Mouse (Mus musculus) thymus, adult 18-20 months (tissue): Measurements from ENCODE around the gene Dlk2.

ENCODE experiments used
- DNase-seq, 2 experiments: peaks; one replicate each; pipeline ENCODE4 v3.0.0; 2022; ENCODE audit warnings: mixed read lengths in 2 of 2

Dlk2 gene

DNA sequence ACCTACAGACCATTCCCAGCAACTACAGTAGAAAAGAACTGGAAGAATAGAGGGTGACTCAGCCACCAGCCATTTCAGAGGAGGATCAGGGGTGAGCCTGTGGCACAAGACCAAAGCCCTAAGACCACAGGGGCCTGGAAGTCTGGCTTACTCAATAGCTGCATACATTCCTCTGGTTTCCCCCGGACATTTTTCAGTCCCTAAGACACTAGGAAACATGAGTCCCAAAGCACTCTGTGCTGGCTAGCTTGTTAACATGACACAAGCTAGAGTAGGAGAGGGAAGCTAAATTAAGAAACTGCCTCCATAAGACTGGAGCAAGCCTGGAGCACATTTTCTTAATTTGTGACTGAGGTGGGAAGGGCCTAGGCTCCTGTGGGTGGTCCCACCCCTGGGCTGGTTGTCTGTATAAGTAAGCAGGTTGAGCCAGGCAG lies 23.4 kb upstream of the Dlk2 start:
- no peak for DNase-seq

- no peak for DNase-seq
Observed at GRCm38 (mm10) chr17:46274465-46274864, 22.8 kb upstream of the Dlk2 start.

GRCm38 (mm10) chr17:46275034-46275433 lies 22.2 kb upstream of the Dlk2 start:
- DNase-seq: no peak

GRCm38 (mm10) chr17:46275506-46275905 lies 21.7 kb upstream of the Dlk2 start:
- DNase-seq: no peak

GRCm38 (mm10) chr17:46277586-46277985 lies 19.6 kb upstream of the Dlk2 start:
- DNase-seq: no peak

DNA sequence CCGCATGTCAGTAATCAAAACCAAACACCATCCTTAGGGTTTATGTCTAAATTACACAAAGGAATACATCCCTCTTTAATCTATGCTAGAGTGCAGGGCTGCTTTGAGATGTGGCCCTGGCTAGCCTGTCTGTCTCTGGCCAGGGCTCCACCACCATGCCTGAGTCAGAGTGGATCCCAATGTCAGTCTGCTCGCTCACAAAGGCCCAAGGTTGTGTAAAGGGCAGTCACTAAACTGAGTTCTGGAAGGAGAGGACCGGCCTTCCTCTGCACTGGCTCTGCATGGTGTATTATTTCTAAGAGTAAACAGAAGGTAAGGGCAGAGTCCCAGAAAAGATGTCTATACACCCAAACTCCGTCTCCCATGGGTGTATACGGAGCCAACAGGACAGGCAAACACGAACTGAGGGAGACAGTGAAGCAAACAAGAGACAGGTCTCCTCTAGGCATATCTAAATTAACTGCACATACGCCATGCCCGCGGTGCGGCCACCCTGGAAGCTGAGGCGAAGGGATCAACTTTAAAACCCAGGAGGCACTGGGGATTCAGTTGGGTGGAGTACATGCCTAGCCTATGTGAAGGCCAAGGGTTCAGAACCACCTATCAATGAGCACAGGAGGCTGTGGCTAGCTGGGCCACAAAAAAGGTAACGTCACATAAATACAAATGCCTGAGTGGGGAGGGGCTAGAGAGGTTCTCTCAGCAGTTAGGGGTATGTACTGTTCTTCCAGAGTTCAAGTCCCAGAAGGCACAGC lies 19.0 kb upstream of the Dlk2 start:
- DNase-seq: no peak

- peak; percentile 67 to 70 for DNase-seq
Observed at GRCm38 (mm10) chr17:46282483-46283123, 14.6 kb upstream of the Dlk2 start, which contains the start of gene Tjap1. Gene Tjap1 (minus strand): TSS chr17:46283026.

DNA sequence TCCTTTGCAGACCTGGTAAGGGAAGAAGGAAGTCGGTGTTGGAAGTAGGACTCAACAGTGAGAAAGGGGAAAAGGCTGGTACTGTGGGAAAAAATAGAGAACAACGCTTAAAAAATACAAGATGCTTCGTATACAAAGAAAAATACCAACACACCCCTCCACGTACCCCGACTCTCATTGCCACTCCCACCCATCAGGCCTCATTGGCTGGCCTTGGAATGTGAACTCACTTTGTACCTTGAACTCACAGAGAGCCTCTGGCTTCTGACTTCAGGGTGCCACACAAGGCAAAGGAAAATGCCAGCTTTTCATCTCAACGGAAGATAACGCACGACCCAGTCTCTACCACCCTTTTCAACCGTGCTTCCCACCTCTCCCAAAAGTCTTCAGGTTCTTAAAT lies 14.1 kb upstream of the Dlk2 start:
- no peak for DNase-seq

GRCm38 (mm10) chr17:46283911-46284310 lies 13.3 kb upstream of the Dlk2 start:
- DNase-seq: peak in 1 of 2 experiments; percentile 57

DNA sequence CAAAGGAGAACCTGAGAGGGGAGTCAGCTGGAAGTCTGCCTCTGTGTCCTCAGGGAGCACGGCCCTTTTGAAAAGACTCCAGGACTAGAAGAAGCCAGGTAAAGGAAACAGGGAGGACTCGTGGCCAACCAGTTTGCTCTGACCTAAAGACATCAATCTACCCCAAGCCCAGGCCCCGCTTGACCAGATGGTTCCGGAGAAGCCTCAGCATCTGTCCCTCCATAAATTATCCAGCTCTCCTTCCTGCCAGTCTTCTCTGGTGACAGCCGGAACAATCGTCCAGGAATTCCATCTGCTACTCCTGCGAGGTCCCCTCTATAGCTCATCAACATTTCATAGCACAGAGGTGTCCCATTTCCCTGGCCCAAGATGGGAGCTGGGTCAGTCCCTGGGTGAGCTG lies 12.6 kb upstream of the Dlk2 start:
- DNase-seq: no peak

DNA sequence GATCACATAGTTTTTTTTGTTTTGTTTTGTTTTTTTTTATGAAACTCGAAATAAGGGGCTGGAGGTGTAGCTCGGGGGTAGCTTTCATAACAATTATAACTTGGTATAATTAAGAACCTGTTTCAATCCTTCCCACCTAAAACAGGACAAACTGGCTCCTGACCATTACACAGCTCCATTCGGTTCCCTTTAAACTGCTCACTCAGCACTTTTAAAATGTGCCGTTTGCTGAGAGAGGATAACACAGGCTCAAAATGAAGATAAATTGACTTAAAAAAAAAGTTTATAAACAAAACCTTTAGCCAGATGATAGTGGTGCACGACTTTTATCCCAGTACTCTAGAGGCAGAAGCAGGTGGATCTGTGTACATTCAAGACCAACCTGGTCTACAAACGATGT lies 11.8 kb upstream of the Dlk2 start:
- no peak for DNase-seq

- no peak for DNase-seq
Observed at GRCm38 (mm10) chr17:46287678-46288095, 9.5 kb upstream of the Dlk2 start.

DNA sequence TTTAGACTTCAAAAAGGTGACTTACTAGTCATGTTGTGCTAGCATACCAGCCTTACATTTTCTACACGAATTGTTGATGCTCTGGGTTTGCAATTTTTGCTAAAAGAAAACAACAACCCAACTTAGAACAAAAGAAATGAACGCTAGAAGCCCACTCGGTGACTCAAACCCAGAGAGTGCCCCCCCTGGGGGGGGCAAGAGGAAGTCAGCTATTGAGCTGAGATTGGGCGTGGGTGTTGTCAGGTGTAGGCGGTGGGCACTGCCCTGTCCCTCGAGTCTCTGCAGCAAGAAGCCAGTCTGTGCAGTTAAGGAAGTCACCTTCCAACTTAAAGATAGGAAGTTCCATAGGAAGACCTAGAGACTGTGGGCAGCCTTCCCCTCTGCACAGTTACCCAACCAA lies 620 bp upstream of the Dlk2 start:
- DNase-seq: no peak

DNA sequence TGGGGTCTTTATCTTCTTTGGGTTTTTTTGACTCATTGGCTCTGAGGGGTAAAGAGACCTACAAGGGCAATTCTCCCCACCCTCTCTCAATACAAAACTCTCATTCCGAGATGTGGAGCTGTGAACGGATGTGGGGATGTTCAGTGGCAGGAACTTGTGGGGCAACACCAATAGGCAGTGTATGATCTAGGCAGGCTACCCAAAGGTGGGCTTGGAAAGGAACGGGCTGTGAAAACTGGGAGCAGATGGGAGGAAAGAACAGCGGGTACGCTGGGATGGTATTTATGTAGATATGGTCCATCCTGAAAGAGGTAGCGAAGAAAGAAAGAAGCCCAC lies 225 bp upstream of the Dlk2 start:
- DNase-seq: no peak

- peak; percentile 46 to 50 for DNase-seq
Observed at GRCm38 (mm10) chr17:46298220-46298913, 1.1 kb downstream of the Dlk2 start.

DNA sequence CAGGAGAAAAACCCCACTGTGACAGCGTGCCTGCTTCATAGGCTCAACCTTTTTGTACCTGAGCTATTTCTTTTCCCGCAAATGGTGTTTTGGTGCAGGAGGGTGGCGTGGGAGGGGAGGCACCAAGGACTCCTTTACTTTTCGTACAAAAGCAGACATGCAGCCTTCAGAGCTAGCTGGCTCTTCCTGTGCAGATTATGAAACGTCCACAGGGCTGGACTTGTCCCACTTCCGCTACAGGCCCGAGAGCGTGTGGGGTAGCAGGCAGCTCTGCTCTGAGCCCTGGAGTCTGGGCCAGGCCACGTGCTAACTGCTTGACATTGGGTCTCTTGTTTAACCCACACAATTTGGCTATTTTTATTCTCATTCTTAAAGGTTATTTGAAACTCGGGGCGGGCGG lies 4.7 kb downstream of the Dlk2 start:
- DNase-seq: no peak

GRCm38 (mm10) chr17:46304184-46304583 lies 7.0 kb downstream of the Dlk2 start:
- DNase-seq: no peak

DNA sequence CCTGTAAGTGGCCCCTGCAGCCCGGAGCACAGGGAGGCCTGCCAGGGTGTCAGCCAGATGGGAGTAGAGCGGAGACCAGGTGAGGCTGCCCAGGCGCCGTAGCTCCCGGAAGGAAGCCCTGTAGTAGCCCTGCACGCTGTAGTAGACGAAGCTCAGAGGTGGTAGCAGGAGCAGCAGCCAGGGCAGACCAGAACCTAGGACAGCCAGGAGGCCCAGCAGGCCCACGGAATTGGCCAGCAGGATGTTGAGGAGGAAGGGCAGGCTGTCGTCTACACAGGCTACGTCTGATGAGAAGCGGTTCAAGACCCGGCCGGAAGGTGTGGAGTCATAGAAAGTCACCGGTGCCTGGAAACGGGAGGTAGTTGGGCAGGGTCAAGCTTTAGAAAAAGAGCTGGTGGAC lies 9.7 kb downstream of the Dlk2 start:
- no peak for DNase-seq

DNA sequence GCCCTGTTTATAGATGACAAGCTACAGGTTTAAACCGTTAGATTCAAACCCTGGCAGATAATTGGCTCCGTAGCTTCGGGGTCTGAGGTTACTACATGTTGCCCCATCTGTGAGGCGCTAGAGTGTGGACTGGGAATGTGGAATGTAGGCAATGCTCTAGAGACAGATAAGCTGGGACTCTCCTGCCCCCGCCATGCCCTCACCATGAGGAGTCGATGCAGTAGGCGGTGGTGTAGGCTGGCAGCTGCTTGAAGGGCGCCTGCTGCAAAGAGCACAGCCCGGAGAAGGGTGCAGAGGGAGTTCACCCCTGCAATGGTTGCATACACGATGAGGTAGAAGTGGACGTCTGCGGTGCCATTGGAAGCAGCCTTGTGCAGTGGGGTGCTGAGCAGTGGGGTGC lies 12.6 kb downstream of the Dlk2 start:
- no peak for DNase-seq

DNA sequence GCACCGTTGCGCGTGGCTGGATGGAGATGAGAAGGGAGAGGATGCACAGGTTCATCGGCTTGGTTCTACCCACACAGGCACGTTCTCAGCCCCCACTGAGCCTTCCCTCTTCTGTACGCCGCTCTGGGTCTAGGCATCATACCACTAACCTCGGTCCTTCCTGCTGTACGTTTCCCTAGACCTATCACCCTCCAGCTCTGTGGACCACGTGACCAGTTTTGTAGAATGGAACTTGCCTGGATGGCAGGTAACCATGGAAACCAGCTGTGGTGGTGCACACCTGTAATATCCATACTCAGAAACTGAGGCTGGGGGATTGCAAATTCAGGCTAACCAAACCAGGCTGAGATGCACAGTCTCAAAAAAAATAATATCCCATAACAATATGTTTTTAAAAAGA lies 13.3 kb downstream of the Dlk2 start:
- no peak for DNase-seq

DNA sequence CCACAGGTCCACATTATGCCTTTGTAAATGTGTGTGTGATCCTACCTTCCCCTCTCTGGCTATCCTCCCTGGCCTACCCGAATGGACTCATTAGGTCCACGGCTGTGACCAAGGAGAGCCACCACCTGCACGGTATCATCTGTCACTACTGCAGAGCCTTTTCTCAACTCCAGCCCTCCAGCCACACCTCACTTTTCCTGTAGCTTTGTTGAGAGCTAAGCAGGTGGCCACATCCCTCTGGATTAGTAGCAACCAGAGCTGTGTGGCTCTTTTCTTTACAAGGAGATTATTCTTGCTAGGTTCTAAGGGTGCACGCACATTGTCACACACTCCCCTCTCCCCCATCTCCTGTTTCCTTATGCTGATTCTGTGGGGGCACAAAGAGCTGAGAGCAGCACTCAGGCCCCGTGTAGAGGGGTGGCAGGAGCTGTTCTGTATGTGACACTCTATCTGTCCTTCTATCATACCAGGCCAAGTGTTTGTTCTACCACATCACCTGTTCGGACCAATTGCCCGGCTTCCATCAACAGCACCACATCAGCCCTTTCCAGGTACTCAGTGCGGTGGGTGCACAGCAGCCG lies 16.0 kb downstream of the Dlk2 start:
- DNase-seq: no peak

GRCm38 (mm10) chr17:46315813-46316212 lies 18.6 kb downstream of the Dlk2 start:
- DNase-seq: no peak

- DNase-seq: no peak
Observed at GRCm38 (mm10) chr17:46320492-46320891, 23.3 kb downstream of the Dlk2 start.
